Mouse (Mus musculus) spleen, adult 2 months (tissue): ENCODE results near the gene March11.

Experiments
- CTCF ChIP-seq: fragments of 200-500 bp; IDR thresholded peaks from 2 replicates; pipeline ENCODE4 v1.5.1; 2011; ENCODE audit warnings: mild to moderate bottlenecking, inconsistent platforms; ENCODE audit not compliant: insufficient read depth, insufficient read length, insufficient replicate concordance; ENCODE audit errors: extremely low read depth
- POLR2A ChIP-seq: fragments of 200-500 bp; IDR thresholded peaks from 2 replicates; pipeline ENCODE4 v1.6.1; 2011; ENCODE audit warnings: low read depth, low read length, inconsistent platforms

- no peak for TF ChIP-seq POLR2A
- no peak for TF ChIP-seq CTCF
Measured at GRCm38 (mm10) chr15:26379831-26380230, 71.0 kb downstream of the March11 start.
